Mouse (Mus musculus) spleen, postnatal 36 days (tissue): ENCODE measurements at regions not wholly inside any gene's neighbourhood (a gene's known extent, or its start where the extent isn't known, plus 50 kb on each side); places are given as distances from the start of the nearest gene placed in this dataset.
"Not testable (repeated sequence)": the region's sequence is repeated elsewhere in the genome, so short reads cannot be mapped to it uniquely, and the experiment has no call there.

ENCODE experiments used
- DNase-seq, 2 experiments: peaks; one replicate each; pipeline ENCODE4 v3.0.0; 2022; ENCODE audit warnings: low spot score in 2 of 2, mixed read lengths in 1 of 2

- no peak for DNase-seq
Measured at GRCm38 (mm10) chr5:74829003-74829402, 126.3 kb upstream of the Lnx1 start.

DNA sequence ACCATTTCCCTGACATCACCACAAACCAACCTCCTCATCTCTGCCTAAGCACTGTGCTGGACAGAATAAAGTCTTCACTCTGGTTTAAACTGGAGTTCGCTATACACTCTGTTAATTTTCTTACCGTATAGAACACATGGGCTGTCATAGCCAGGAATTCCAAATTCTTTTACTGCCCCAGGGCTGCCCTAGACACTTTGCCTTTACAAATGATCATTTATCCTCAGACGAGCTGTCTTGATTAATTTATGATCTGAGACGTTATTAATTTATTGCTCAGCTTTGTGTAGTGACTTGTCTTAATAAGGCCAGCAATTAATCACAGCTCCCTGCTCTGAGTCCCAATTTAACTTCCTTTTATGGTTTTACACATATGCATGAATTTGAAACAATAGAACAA is 125.2 kb upstream of the Lnx1 start:
- no peak for DNase-seq

DNA sequence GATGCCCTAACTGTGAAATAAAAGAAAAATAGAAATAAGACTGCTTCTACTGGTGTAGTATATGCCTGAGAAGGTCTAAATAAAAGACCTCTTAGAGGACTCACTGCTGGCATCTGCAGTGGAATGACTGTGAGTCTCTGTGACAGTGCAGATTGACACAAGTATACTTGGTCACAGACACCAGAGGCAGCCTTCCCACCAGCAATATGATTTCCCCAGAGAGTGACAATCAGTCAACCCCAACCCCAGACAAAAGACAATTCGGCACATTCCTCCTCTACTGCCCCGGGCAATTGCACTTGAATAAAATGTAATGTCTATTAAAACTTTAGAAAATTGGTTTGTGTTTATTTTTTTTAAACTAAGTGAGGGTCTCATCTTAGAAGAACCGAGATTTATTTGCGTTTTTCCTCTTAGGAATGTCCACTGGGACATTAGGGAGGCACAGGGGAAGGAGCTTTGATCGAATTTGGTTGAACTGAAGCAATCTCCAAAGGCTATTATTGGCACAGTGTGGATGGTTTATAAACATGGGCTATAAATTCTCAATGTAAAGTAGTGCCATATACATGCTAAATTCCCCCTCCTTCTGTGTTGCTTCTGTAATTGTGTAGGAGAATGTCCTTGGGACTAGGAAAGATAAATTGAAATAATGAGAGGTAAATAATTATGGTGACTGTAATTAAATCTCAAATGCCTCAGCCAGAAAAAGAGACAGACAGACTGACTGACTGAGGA is 123.0 kb upstream of the Lnx1 start:
- no peak for DNase-seq

GRCm38 (mm10) chr5:74823719-74824118 is 121.0 kb upstream of the Lnx1 start:
- no peak for DNase-seq

DNA sequence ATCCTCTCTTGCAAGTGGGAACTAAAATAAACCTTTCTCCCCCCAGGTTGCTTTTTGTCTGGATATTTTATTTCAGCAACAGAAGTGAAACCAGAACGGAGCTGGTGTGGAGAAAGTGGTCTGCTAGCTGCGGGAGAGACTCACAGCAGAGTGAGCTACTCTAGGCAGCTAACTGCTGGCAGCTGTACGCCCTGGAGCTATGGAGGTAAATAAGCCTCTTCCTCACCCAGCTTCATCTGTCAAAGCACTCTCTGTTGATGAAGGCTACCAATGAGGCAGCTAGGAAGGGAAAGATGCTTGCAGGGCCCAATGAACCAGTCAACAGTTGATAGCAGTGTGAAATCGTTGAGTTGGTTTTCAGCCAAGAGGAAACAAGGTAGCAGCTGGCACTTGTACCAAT is 119.3 kb upstream of the Lnx1 start:
- DNase-seq, result no peak

- DNase-seq, result no peak
Measured at GRCm38 (mm10) chr5:74816523-74816922, 113.8 kb upstream of the Lnx1 start.

DNA sequence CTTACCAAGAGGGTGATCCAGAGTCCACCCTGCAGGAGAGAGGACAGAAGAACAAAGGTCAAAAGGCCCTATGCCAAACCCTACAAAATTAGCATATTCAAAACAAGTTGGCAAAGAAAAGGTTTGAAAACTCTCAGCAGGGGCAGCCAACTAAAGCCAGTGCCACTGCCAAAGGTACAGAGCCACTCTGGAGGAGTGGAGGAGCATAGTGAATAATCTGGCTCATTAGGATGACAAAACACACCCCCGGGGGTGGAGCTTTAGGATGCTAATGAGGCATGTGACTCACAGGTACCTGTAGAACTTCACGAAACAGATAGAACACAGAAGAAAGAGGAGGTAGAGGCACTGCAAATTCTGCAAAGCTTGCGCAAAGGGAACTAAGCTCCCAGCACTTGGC is 110.7 kb upstream of the Lnx1 start:
- DNase-seq, result no peak

- no peak for DNase-seq
Measured at GRCm38 (mm10) chr5:74811046-74811445, 108.3 kb upstream of the Lnx1 start.

- no peak for DNase-seq
Measured at GRCm38 (mm10) chr5:74807581-74808221, 105.0 kb upstream of the Lnx1 start.

DNA sequence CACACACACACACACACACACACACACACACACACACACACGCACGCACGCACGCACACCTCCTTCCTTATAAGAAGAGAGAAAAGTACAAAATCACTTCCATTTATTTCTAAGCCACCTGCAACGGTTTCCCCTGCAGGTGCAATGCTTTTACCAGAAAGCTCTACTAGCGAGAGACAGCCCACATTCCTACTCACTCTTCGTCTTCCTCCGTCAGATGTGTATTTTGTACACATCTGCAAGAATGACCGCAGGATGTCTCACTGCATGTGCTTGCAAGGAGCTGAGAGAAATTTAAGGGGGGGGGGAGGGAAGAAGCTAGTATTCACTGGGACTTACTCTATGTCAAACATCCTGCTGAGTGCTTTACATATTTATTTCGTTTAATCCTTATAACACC is 99.2 kb upstream of the Lnx1 start:
- no peak for DNase-seq

DNA sequence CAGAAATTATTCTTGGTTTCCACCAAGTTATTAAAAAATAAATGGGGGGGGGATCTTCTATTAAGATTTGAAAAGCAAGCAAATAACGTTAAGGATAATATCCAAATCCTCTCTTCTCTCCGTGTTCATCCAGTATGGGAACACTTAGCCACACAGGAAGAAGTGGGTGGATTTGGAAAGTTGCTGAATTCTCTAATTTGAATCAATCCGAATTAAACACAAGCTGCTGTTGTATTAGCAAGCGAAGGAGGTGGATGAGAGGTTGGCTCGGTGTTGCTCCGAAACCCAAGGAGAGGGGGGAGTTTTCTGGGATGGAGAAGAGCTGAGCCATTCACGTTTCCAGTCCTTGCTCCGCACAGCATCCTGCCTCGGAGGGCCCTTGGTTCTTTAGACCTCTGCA is 97.6 kb upstream of the Lnx1 start:
- no peak for DNase-seq

DNA sequence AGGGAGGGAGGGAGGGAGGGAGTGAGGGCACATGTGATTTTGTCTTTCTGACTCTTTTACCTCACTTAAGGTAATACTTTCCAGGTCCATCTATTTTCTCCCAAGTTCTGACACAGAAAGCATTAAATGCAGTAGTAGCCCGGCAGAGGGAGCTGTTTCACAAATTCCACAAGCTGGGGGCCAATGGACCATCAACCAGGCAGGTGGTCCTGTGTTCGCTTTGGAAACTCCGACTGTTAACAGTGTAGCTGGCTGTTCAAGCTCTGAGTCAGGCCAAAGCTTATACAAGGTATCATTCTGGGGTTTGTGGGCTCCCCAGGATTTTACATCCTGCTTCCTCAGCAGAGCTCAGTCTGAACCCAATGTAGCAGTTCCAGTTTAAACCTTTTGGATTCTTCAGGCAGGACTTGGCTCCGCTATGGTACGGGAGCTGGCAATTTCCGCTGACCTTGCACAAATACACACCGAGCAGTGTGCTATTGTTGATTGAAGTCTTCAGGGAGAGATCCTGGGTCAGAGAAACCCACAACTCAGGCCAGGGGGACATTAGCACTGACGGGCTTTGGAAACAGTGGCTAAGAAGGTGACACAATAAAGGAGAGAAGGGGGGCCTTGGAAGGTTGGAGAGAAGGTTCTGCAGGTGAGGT is 93.8 kb upstream of the Lnx1 start:
- no peak for DNase-seq

- no peak for DNase-seq
Measured at GRCm38 (mm10) chr5:74794726-74795125, 92.0 kb upstream of the Lnx1 start.

GRCm38 (mm10) chr5:74793431-74793830 is 90.7 kb upstream of the Lnx1 start:
- no peak for DNase-seq

DNA sequence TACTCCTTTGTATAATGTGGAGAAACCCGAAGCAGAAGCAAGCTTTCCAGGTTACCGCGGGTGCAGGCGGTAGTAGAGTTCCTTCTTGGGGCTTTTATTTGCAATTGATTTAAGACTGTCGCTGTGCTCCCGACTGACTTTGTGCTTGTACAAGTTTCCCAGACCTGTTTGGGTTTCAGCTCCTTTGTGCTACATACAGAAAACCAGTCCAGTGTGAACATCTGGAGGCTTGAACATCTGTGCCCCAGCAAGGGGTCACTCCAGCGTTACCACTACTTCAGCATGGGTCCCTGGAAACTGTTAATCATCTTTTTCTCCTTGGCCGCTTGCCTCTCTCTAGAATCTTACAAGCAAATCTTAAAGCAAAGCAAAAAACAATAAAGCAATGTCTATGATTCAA is 90.2 kb upstream of the Lnx1 start:
- DNase-seq, result no peak

GRCm38 (mm10) chr5:74792301-74792700 is 89.6 kb upstream of the Lnx1 start:
- peak; percentile 27 to 32 for DNase-seq

DNA sequence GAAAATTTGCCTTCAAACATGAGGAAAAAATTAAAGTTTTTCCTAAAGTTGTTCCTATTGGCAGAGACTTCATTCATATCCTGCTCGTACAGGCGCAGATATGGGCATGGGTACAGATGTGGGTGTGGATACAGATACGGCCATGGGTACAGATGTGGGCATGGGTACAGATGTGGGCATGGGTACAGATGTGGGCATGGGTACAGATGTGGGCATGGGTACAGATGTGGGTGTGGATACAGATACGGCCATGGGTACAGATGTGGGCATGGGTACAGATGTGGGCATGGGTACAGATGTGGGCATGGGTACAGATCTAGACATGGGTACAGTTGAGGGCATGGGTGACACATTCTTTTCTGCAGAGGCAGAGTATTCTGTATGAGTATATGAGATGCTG is 87.8 kb upstream of the Lnx1 start:
- not testable (repeated sequence) for DNase-seq

DNA sequence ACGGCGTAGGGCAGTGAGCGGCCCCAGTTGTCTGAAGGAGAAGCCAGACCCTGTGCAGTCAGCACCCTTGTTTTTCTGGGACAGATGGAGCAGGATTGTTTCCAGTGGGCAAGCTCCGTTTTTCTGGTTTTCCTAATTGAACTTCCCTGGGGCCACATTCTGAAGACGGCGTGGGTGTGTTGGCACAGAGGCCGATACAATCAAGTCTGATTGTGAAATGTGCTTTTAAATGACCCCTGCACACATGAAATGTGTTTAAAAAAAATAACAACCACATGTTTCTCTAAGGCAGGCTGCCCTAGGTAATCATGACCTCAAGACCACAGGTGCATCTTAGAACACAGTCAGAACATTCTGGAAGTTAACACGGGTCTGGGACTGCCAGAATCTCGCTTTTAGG is 81.2 kb upstream of the Lnx1 start:
- no peak for DNase-seq

DNA sequence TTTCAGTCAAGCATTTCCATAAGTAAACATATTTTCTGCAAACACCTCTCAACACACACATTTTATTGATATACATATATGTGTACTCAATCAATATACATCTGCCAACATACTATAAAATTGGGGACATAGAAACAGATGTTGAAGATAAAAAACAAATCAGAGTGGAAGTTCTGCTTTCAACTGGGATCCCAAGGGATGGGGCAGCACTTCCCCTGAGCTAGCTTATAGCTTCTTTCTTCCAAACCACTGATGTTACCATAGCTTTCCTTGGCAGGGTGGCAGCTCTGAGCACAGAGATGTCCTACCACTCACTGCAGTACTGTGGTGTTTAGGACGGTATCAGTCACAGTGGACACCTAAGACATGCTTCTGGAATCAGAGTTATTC is 75.4 kb upstream of the Lnx1 start:
- DNase-seq, result no peak

DNA sequence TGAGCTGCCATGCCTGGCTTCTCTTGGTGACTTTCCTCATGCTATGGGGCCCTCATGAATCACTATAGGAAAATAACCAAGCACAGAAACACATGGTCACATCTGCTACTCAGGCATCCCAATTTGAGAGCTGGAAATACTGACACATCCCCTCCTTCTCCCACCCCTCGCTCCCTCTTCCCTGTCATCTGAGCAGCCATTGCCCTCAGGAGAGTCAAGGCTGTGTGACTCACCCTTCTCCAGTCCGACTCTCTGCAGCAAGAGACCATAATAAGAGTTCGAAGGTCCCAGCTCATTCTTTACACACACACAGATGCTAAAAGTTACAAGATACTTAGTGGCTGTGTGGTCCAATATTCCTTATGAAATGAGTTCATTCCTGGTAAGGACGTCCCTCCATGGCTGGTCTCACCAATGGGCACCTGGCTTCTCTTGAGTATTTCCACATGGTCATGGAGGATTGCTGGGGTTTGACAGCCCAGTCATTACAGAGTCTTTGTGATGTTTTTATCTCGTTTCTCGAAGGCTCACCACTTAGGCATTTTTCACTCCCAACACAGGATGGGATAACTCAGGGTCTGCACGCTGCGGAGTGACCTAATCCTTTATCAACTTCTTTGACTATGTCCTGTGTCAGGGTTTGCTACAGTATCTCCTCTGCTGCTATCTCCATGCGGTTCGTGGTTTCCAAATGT is 74.8 kb upstream of the Lnx1 start:
- no peak for DNase-seq

DNA sequence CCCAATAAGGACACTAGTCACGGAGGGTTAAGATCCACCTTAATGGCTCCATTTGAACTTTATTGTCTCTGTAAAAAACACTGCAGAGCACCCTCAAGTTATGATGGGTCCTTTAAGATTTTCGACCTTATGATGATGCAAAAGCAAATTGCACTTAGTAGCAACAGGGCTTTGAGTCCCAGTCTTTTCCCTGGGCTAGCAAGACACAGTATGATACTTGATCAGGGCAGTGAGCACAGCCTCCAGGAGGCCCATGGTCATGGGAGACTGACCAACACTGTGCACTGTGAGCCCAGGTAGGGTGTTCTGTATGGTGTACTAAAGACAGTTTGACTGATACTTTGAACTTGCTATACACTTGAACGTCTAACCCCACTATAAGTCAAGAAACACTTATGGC is 73.4 kb upstream of the Lnx1 start:
- DNase-seq, result no peak

- DNase-seq, result no peak
Measured at GRCm38 (mm10) chr5:74775596-74775995, 72.9 kb upstream of the Lnx1 start.
